Comparison of ENCODE assay signal across 8 mouse cellular contexts in the genomic region with DNA sequence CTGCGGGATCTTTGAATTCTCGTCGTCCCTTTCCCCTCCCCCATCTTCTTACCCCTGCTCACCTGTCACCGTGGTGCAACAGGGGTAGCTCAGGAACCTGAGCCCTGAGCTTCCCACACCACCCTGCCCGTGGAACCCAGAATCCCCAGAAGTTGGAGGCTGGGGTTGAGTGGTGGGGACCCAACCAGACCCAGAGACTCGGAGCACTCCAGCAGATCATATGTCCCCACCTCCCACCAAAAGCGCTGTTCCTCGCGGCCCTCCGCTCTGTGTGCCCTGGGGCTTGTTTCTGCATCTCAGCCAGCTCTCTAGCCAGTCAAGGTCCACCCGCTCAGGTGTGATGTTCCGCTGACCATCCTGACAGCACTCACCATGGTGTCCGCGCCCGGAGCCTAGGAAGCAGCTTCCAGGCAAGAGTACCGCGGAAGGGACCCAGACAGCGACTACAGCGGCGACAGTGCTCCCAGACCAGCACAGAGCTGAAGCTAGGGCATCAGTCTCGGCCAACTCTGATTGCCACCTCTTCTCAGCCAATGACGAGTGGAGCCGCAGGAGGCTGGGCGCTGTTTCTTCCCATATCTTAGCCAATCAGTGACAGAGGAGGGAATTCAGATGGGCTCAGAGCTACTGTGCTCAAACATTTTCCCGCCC. TPM values are rescaled to one million over a fixed set of nuclear protein-coding genes. Genes with fewer than 3 reads are reported as not detected.
DNase-seq lines count a peak whose midpoint lies in the region; ATAC-seq lines count a peak whose summit lies in the region.

Gene Gucy1b1 (minus strand): TSS at position 489 of the 651 bp plus-strand sequence.

- peak; percentile 99 for ATAC-seq in hindbrain, embryonic 14.5 days (ENCODE audit: low FRiP score)
- peak; percentile 98 for ATAC-seq in lung, embryonic 15.5 days (ENCODE audit: borderline replicate concordance, extremely low read depth, low FRiP score, low TSS enrichment)

- WGBS in hindbrain, embryonic 14.5 days = under 1% methylated on average over 25 of the region's 25 CpGs
- WGBS in lung, embryonic 15.5 days = 1% methylated on average over 25 of the region's 25 CpGs

- H3K9me3 ChIP-seq in hindbrain, embryonic 14.5 days (ENCODE audit: control insufficient read depth, low read length) = no peaks in the 10 kb centered on the region
- no peaks in the 10 kb centered on the region for H3K9me3 ChIP-seq in lung, embryonic 15.5 days

- H3K9ac ChIP-seq in hindbrain, embryonic 14.5 days = peak within 1 kb of the TSS; percentile 71
- H3K9ac ChIP-seq in lung, embryonic 15.5 days = peak within 1 kb of the TSS; percentile 64

- peak; percentile 42 for DNase-seq in WW6 (ENCODE audit: low read depth, low spot score)
- DNase-seq in cerebellum, postnatal 25 days = peak; percentile 87 to 89
- DNase-seq in gastrocnemius, adult 18-20 months (ENCODE audit: low spot score) = peak; percentile 52
- DNase-seq in hindbrain, embryonic 14.5 days (ENCODE audit: low spot score) = peak; percentile 85
- DNase-seq in layer of hippocampus, postnatal 10 days (ENCODE audit: low spot score in 2 of 2) = peak; percentile 74 to 83
- peak; percentile 22 for DNase-seq in ovary, postnatal 10 days (ENCODE audit: low spot score)
- peak; percentile 71 for DNase-seq in thymus, postnatal 14 days

- H3K27me3 ChIP-seq in hindbrain, embryonic 14.5 days (ENCODE audit: control insufficient read depth, insufficient read depth, low read length) = no peaks in the 10 kb centered on the region
- H3K27me3 ChIP-seq in lung, embryonic 15.5 days = no peaks in the 10 kb centered on the region

- no peaks in the 10 kb centered on the region for H3K36me3 ChIP-seq in hindbrain, embryonic 14.5 days (replicated peaks; ENCODE audit: control insufficient read depth, insufficient read depth)
- no peaks in the 10 kb centered on the region for H3K36me3 ChIP-seq in lung, embryonic 15.5 days

- peak within 1 kb of the TSS; percentile 70 for H3K27ac ChIP-seq in hindbrain, embryonic 14.5 days
- H3K27ac ChIP-seq in lung, embryonic 15.5 days = peak within 1 kb of the TSS; percentile 89

- H3K4me1 ChIP-seq in hindbrain, embryonic 14.5 days (replicated peaks; ENCODE audit: control insufficient read depth, insufficient read depth, low read length) = no peaks in the 10 kb centered on the region; the same call in 1 of the 2 replicates
- peaks cover 9% of the 10 kb centered on the region; the same call in 1 of the 2 replicates for H3K4me1 ChIP-seq in lung, embryonic 15.5 days

- peak within 1 kb of the TSS; percentile 97 for H3K4me2 ChIP-seq in hindbrain, embryonic 14.5 days (replicated peaks)
- H3K4me2 ChIP-seq in lung, embryonic 15.5 days = peak within 1 kb of the TSS; percentile 88

- peak within 1 kb of the TSS; percentile 55 for H3K4me3 ChIP-seq in hindbrain, embryonic 14.5 days (replicated peaks; ENCODE audit: low read length)
- peak within 1 kb of the TSS; percentile 60 for H3K4me3 ChIP-seq in lung, embryonic 15.5 days

RNA-seq across cellular contexts. Expression of gene Gucy1b1, which starts in this region (rescaled TPM):
- 1 to 10 TPM; 2.7 to 3.3 TPM for total RNA-seq in gastrocnemius, adult 18-20 months (2021)
- polyA plus RNA-seq in hindbrain, embryonic 14.5 days (2014; fragmentation: Nextera tagmentation; extraction: Ambion mirVana) = 51.7 and 66.4 TPM in 2 replicates
- total RNA-seq in layer of hippocampus, postnatal 10 days (2021) = 100 to 1,000 TPM; 115 to 116 TPM
- 76.5 and 79.2 TPM in 2 replicates for polyA plus RNA-seq in lung, embryonic 15.5 days (2015; fragmentation: Nextera tagmentation; extraction: Ambion mirVana)

Comparison
In these comparisons a context has a peak if more than half of its experiments do, and no peak if none do; other contexts are left out.
1. Peak in every context shown above with its lines: DNase-seq, ATAC-seq, H3K4me3 ChIP-seq and H3K27ac ChIP-seq.
2. RNA of gene Gucy1b1 (total RNA-seq): 115 to 116 TPM in layer of hippocampus, postnatal 10 days; 2.7 to 3.3 TPM in gastrocnemius, adult 18-20 months; every median in the first group is over 10 times any median in the second.
3. DNase-seq: peak in every context shown above with its lines; median percentile 88 in cerebellum, postnatal 25 days; 85 in hindbrain, embryonic 14.5 days; 78 in layer of hippocampus, postnatal 10 days; 71 in thymus, postnatal 14 days; 52 in gastrocnemius, adult 18-20 months; 42 in WW6; 22 in ovary, postnatal 10 days.